Mouse (Mus musculus): Measurements from ENCODE around the gene Gpr149. TPM values are rescaled to one million over a fixed set of nuclear protein-coding genes. Genes with fewer than 3 reads are reported as not detected.

The Gpr149 gene
- polyA plus RNA-seq (2014; fragmentation: Illumina TruSeq; extraction: RNeasy Lipid Tissue Mini Kit (QIAGEN cat#74804); ENCODE audit: insufficient read depth, low read depth, low replicate concordance), result not detected

GRCm38 (mm10) chr3:62604973-62605372 lies at the start of gene Gpr149:
Gene Gpr149 (minus strand): TSS chr3:62605140.

GRCm38 (mm10) chr3:62506488-62507205 lies 98.3 kb downstream of the Gpr149 start, which contains the start of gene Dhx36:
Gene Dhx36 (minus strand): TSS chr3:62507004.

Other genes with a start within 250 kb of the Gpr149 start
- 11.0 TPM for gene Dhx36, start 98.1 kb downstream of the Gpr149 start, polyA plus RNA-seq (2014; fragmentation: Illumina TruSeq; extraction: RNeasy Lipid Tissue Mini Kit (QIAGEN cat#74804); ENCODE audit: insufficient read depth, low read depth, low replicate concordance)